Mouse (Mus musculus): Measurements from ENCODE around the gene Sspn. TPM values are rescaled to one million over a fixed set of nuclear protein-coding genes. Genes with fewer than 3 reads are reported as not detected.

Gene Sspn
- total and polyA plus RNA-seq, 3 experiments, result 0.04 to 0.14 (median 0.13) TPM

GRCm38 (mm10) chr6:145992526-145992925, 61.1 kb downstream of the Sspn start:
- H3K9me3 ChIP-seq (replicated peaks; ENCODE audit: low read length), result no peaks in the 10 kb centered on the region
- in situ Hi-C loops (cut with MboI; ENCODE audit: low pct_ligation_motif_present, low pct_unique_long_range_greater_than_20kb, low sequenced_read_pairs) (no loop called here), dilution Hi-C loops (cut with MboI; ENCODE audit: extremely low pct_ligation_motif_present, extremely low pct_unique_long_range_greater_than_20kb, low sequenced_read_pairs) (no loop called here)
- TF ChIP-seq TBP (conservative IDR thresholded peaks at IDR 0.05; ENCODE audit: low read depth, low read length), result no peak
- no peak for TF ChIP-seq MAZ (IDR thresholded peaks at IDR 0.05; ENCODE audit: low read depth, low read length)
- TF ChIP-seq MXI1 (IDR thresholded peaks at IDR 0.05; ENCODE audit: low read depth, low read length), result no peak
- no peak for TF ChIP-seq POLR2A (IDR thresholded peaks at IDR 0.05; ENCODE audit: low read depth, low read length)
- no peak for TF ChIP-seq E2F4 (IDR thresholded peaks at IDR 0.05; ENCODE audit: insufficient replicate concordance, low read depth, low read length)
- no peak for TF ChIP-seq SMC3 (IDR thresholded peaks at IDR 0.05; ENCODE audit: low read depth, low read length)
- TF ChIP-seq CHD2 (IDR thresholded peaks at IDR 0.05; ENCODE audit: low read length), result no peak
- no peak for TF ChIP-seq ELF1 (IDR thresholded peaks at IDR 0.05; ENCODE audit: low read depth, low read length)
- no peak for TF ChIP-seq HCFC1 (IDR thresholded peaks at IDR 0.05; ENCODE audit: low read depth, low read length)
- TF ChIP-seq KAT2A (IDR thresholded peaks at IDR 0.05; ENCODE audit: insufficient replicate concordance, low read length), result no peak
- TF ChIP-seq ZMIZ1 (IDR thresholded peaks at IDR 0.05; ENCODE audit: low read depth, low read length), result no peak
- TF ChIP-seq RCOR1 (conservative IDR thresholded peaks at IDR 0.05; ENCODE audit: low read depth, low read length), result no peak
- TF ChIP-seq TCF12 (IDR thresholded peaks at IDR 0.05; ENCODE audit: low read depth, low read length), result no peak
- no peak for TF ChIP-seq USF2 (conservative IDR thresholded peaks at IDR 0.05; ENCODE audit: low read depth, low read length)
- TF ChIP-seq SIN3A (IDR thresholded peaks at IDR 0.05; ENCODE audit: low read length), result no peak
- no peak for TF ChIP-seq ETS1 (conservative IDR thresholded peaks at IDR 0.05; ENCODE audit: low read depth, low read length)
- no peaks in the 10 kb centered on the region for H3K27me3 ChIP-seq (replicated peaks)
- 0 out of 2 replicates have a peak overlapping the region, but pooled peaks have one; percentile 13 for H3K27ac ChIP-seq (ENCODE audit: insufficient read depth, low read depth)
- no peaks in the 10 kb centered on the region for H3K79me2 ChIP-seq (replicated peaks; ENCODE audit: control insufficient read depth, extremely low read depth, insufficient read depth, poor library complexity, severe bottlenecking)
- peak overlapping the region; percentile 11; the same call in 1 of the 2 replicates for H3K9ac ChIP-seq (ENCODE audit: insufficient read depth, low read depth)
- H3K4me2 ChIP-seq (ENCODE audit: insufficient read depth, low read depth, poor library complexity, severe bottlenecking), result peak overlapping the region; percentile 46
- no peak for DNase-seq (ENCODE audit: extremely low read depth)
- H3K4me1 ChIP-seq (ENCODE audit: control insufficient read depth in 1 of 2, insufficient read depth in 2 of 2), result peaks cover 9 to 17% of the 10 kb centered on the region in 2 experiments
- no peak overlapping the region for H3K4me3 ChIP-seq (replicated peaks in 1 of 3; ENCODE audit: low read depth in 2 of 3, low read length in 2 of 3, poor library complexity in 1 of 3)
- no peaks in the 10 kb centered on the region for H3K36me3 ChIP-seq (replicated peaks in 1 of 2; ENCODE audit: control insufficient read depth in 1 of 2, insufficient read depth in 1 of 2, low read length in 1 of 2)

- Histone ChIP-seq H3K4me1 (ENCODE audit: control insufficient read depth in 1 of 2, insufficient read depth in 2 of 2) (peaks cover 9 to 17% of the 10 kb centered on the region in 2 experiments), H3K4me3 (replicated peaks in 1 of 3; ENCODE audit: low read depth in 2 of 3, low read length in 2 of 3, poor library complexity in 1 of 3) (no peak overlapping the region), H3K9me3 (replicated peaks; ENCODE audit: low read length) (no peaks in the 10 kb centered on the region), H3K4me2 (ENCODE audit: insufficient read depth, low read depth, poor library complexity, severe bottlenecking) (peak overlapping the region; percentile 46), H3K27me3 (replicated peaks) (no peaks in the 10 kb centered on the region), H3K27ac (ENCODE audit: insufficient read depth, low read depth) (0 out of 2 replicates have a peak overlapping the region, but pooled peaks have one; percentile 13), H3K36me3 (replicated peaks in 1 of 2; ENCODE audit: control insufficient read depth in 1 of 2, insufficient read depth in 1 of 2, low read length in 1 of 2) (no peaks in the 10 kb centered on the region), H3K9ac (ENCODE audit: insufficient read depth, low read depth) (peak overlapping the region; percentile 11; the same call in 1 of the 2 replicates), H3K79me2 (replicated peaks; ENCODE audit: control insufficient read depth, extremely low read depth, insufficient read depth, poor library complexity, severe bottlenecking) (no peaks in the 10 kb centered on the region)
- dilution Hi-C loops (cut with MboI; ENCODE audit: extremely low pct_ligation_motif_present, extremely low pct_unique_long_range_greater_than_20kb, low sequenced_read_pairs) (no loop called here), in situ Hi-C loops (cut with MboI; ENCODE audit: low pct_ligation_motif_present, low pct_unique_long_range_greater_than_20kb, low sequenced_read_pairs) (no loop called here)
- TF ChIP-seq TCF12 (IDR thresholded peaks at IDR 0.05; ENCODE audit: low read depth, low read length), result 0 out of 2 replicates have a peak, but pooled peaks have one; percentile 17
- peak; percentile 59 for TF ChIP-seq EP300 (IDR thresholded peaks at IDR 0.05; ENCODE audit: low read length)
- TF ChIP-seq TBP (conservative IDR thresholded peaks at IDR 0.05; ENCODE audit: low read depth, low read length), result no peak
- TF ChIP-seq CHD1 (IDR thresholded peaks at IDR 0.05; ENCODE audit: low read depth, low read length), result no peak
- TF ChIP-seq MYC (IDR thresholded peaks at IDR 0.05; ENCODE audit: low read depth, low read length), result 0 out of 2 replicates have a peak, but pooled peaks have one; percentile 17
- TF ChIP-seq ETS1 (conservative IDR thresholded peaks at IDR 0.05; ENCODE audit: low read depth, low read length), result peak; percentile 44; the same call in 1 of the 2 replicates
- 0 out of 2 replicates have a peak, but pooled peaks have one; percentile 27 for TF ChIP-seq SIN3A (IDR thresholded peaks at IDR 0.05; ENCODE audit: low read length)
- peak; percentile 70 for TF ChIP-seq BHLHE40 (IDR thresholded peaks at IDR 0.05; ENCODE audit: low read depth, low read length)
- DNase-seq (ENCODE audit: extremely low read depth), result no peak
Observed at GRCm38 (mm10) chr6:145992985-145993384, 61.5 kb downstream of the Sspn start.

Measured in CH12.LX (cell line).